In the genomic region with DNA sequence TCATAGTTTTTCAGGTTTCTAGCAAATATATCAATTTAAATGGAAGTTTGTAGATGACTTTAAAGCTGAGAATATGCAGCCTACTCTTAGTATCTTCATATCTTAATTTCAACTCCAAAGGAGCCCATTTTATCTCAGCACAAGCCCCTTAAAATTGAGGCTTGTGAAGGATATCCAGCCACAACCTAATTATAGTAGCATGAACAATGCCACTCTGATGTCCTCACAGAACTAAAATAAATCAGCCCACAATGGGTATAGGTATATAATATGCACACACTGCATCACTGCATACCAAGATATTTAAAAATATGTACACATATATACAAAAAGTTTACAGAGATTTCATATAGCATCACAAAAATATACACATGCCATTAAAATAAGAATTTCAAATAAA, we compare ENCODE assay signal across 32 mouse cellular contexts.
"Had no signal": no experiment of that assay in that cellular context is flagged by ENCODE, and none has a peak within 500 bp of the region (broad histone marks: within the 10 kb centered on the region; RNA-seq: fewer than 3 reads in every experiment).

No protein-coding gene starts in this region.

- H3K4me1 ChIP-seq: limb, embryonic 10.5 days; limb, embryonic 12.5 days; limb, embryonic 13.5 days; limb, embryonic 15.5 days; lung, embryonic 15.5 days; midbrain, embryonic 12.5 days; neural tube, embryonic 12.5 days had no signal

- H3K4me3 ChIP-seq: limb, embryonic 10.5 days; limb, embryonic 12.5 days; limb, embryonic 13.5 days; limb, embryonic 15.5 days; liver, embryonic 12.5 days; liver, embryonic 13.5 days; liver, embryonic 15.5 days; lung, embryonic 15.5 days; megakaryocyte, embryonic 14.5 days; midbrain, embryonic 10.5 days; midbrain, embryonic 12.5 days; midbrain, embryonic 13.5 days; midbrain, embryonic 15.5 days; myocyte; neural tube, embryonic 12.5 days had no signal

- H3K9me3 ChIP-seq: limb, embryonic 10.5 days; limb, embryonic 12.5 days; limb, embryonic 13.5 days; limb, embryonic 15.5 days; liver, embryonic 12.5 days; liver, embryonic 13.5 days; liver, embryonic 15.5 days; lung, embryonic 15.5 days; megakaryocyte, embryonic 14.5 days; midbrain, embryonic 10.5 days; midbrain, embryonic 12.5 days; midbrain, embryonic 13.5 days; midbrain, embryonic 15.5 days; neural tube, embryonic 12.5 days had no signal

- H3K36me3 ChIP-seq: limb, embryonic 15.5 days; liver, embryonic 12.5 days; liver, embryonic 13.5 days; liver, embryonic 15.5 days; lung, embryonic 15.5 days; midbrain, embryonic 12.5 days; midbrain, embryonic 15.5 days; neural tube, embryonic 12.5 days had no signal

- H3K9ac ChIP-seq: limb, embryonic 12.5 days; limb, embryonic 13.5 days; limb, embryonic 15.5 days; liver, embryonic 12.5 days; liver, embryonic 13.5 days; liver, embryonic 14.5 days; liver, embryonic 15.5 days; liver, postnatal 0 days; lung, embryonic 14.5 days; lung, embryonic 15.5 days; midbrain, embryonic 12.5 days; midbrain, embryonic 13.5 days; midbrain, embryonic 15.5 days; neural tube, embryonic 12.5 days had no signal

- H3K4me2 ChIP-seq: limb, embryonic 12.5 days; limb, embryonic 13.5 days; limb, embryonic 15.5 days; liver, embryonic 11.5 days; liver, embryonic 12.5 days; liver, embryonic 13.5 days; liver, embryonic 15.5 days; lung, embryonic 14.5 days; lung, embryonic 15.5 days; midbrain, embryonic 11.5 days; midbrain, embryonic 12.5 days; midbrain, embryonic 13.5 days; midbrain, embryonic 15.5 days; neural tube, embryonic 12.5 days had no signal

- ATAC-seq: liver, embryonic 12.5 days; liver, postnatal 0 days; lung, postnatal 0 days; midbrain, embryonic 13.5 days; midbrain, embryonic 15.5 days; midbrain, embryonic 16.5 days had no signal

- H3K27ac ChIP-seq: limb, embryonic 10.5 days; limb, embryonic 12.5 days; limb, embryonic 13.5 days; limb, embryonic 15.5 days; liver, embryonic 12.5 days; liver, embryonic 13.5 days; liver, embryonic 14.5 days; liver, embryonic 15.5 days; lung, embryonic 15.5 days; macrophage; midbrain, embryonic 10.5 days; midbrain, embryonic 12.5 days; midbrain, embryonic 13.5 days; midbrain, embryonic 15.5 days; neural tube, embryonic 12.5 days had no signal

- H3K27me3 ChIP-seq: limb, embryonic 12.5 days; limb, embryonic 13.5 days; limb, embryonic 15.5 days; liver, embryonic 12.5 days; liver, embryonic 13.5 days; liver, embryonic 15.5 days; lung, embryonic 15.5 days; megakaryocyte, embryonic 14.5 days; midbrain, embryonic 12.5 days; midbrain, embryonic 13.5 days; midbrain, embryonic 15.5 days; neural tube, embryonic 12.5 days had no signal

- DNase-seq: left cerebral cortex, postnatal 4 days; liver; liver, embryonic 13.5 days; liver, postnatal 0 days; lung, adult 18-20 months; lung, adult 2 months; lung, embryonic 14.5 days; lung, postnatal 10 days; lung, postnatal 14 days; lung, postnatal 36 days; lung, postnatal 4 days; midbrain, embryonic 14.5 days had no signal
